Mouse (Mus musculus): Measurements from ENCODE around the gene Dnmt3c.

- TF ChIP-seq CTCF (IDR thresholded peaks at IDR 0.05; ENCODE audit: control insufficient read depth, insufficient read depth, insufficient replicate concordance, low read depth, low read length) (no peak), POLR2A (IDR thresholded peaks at IDR 0.05; ENCODE audit: control insufficient read depth, low read depth, low read length) (no peak)
These were observed 26.3 kb upstream of the Dnmt3c start for GRCm38 (mm10) chr2:153670111-153670510.

Data from testis, adult 2 months (tissue).